Mouse (Mus musculus): ENCODE measurements around the gene A2ml1. TPM values are rescaled to one million over a fixed set of nuclear protein-coding genes. Genes with fewer than 3 reads are reported as not detected.

A2ml1 gene
- polyA plus RNA-seq, 1 experiment from 2014 or later: 0.47 TPM

DNA sequence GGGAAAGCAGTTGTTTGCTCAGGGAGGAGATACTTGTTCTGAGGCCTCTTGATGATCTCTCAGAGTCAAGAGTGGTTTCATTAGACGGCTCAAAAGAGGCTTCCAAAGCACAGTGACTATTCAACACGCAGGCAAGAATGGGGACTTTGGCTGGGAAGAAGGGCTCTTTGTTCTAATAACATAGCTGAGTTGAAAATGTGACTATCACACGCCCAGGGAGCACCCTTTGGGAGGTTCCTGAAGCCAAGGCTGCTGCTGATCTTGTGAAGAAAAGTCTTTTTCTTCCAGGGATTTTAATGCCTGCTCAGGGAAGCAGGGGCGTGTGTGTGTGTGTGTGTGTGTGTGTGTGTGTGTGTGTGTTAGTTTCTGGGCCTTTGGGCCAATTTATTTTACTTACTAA lies 8.0 kb upstream of the A2ml1 start:
- Histone ChIP-seq H3K36me3 (ENCODE audit: control insufficient read depth, insufficient read depth, low read length) (no peaks in the 10 kb centered on the region), H3K27me3 (ENCODE audit: control insufficient read depth, insufficient read depth, low read length) (no peaks in the 10 kb centered on the region), H3K9me3 (ENCODE audit: control insufficient read depth, low read length) (no peaks in the 10 kb centered on the region), H3K4me3 (ENCODE audit: control insufficient read depth in 1 of 2, insufficient read depth in 1 of 2, low read depth in 1 of 2, low read length in 2 of 2) (no peak overlapping the region), H3K4me2 (ENCODE audit: low read length) (no peak overlapping the region), H3K27ac (replicated peaks in 1 of 2; ENCODE audit: control insufficient read depth in 1 of 2, insufficient read depth in 1 of 2, low read depth in 2 of 2, low read length in 2 of 2) (no peak overlapping the region), H3K9ac (ENCODE audit: low read length) (no peak overlapping the region), H3K4me1 (ENCODE audit: control insufficient read depth in 2 of 2, insufficient read depth in 2 of 2, low read length in 2 of 2) (no peaks in the 10 kb centered on the region; a peak in 1 of 4 replicates)
- ATAC-seq (ENCODE audit: insufficient number of reproducible peaks, insufficient read depth, low FRiP score, low read depth): no peak
- 58% methylated on average over 3 of the region's 4 CpGs for WGBS

DNA sequence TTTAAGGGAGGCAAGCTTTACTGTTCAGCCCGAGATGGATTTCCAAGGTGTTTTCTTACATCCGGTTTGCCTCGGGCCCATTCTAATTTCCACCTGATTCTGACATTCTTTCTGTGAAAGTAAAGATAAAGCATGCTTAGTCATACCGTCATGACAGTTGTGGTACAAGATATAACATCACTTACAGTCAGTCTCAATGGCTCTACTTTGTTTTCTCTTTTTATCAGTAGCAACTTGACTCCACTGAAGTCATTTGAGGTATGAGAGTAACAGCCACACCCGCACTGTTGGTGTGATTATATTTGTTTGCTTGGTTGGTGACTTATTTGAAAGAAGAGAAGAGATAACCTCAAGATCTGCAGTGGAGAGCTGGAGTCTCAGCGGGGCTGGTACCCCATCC lies 6.2 kb upstream of the A2ml1 start:
- ATAC-seq (ENCODE audit: insufficient number of reproducible peaks, insufficient read depth, low FRiP score, low read depth): no peak
- Histone ChIP-seq H3K27me3 (ENCODE audit: control insufficient read depth, insufficient read depth, low read length) (no peaks in the 10 kb centered on the region), H3K9me3 (ENCODE audit: control insufficient read depth, low read length) (no peaks in the 10 kb centered on the region), H3K36me3 (ENCODE audit: control insufficient read depth, insufficient read depth, low read length) (no peaks in the 10 kb centered on the region), H3K4me3 (ENCODE audit: control insufficient read depth in 1 of 2, insufficient read depth in 1 of 2, low read depth in 1 of 2, low read length in 2 of 2) (no peak overlapping the region), H3K4me1 (ENCODE audit: control insufficient read depth in 2 of 2, insufficient read depth in 2 of 2, low read length in 2 of 2) (no peaks in the 10 kb centered on the region; a peak in 1 of 4 replicates), H3K4me2 (ENCODE audit: low read length) (no peak overlapping the region), H3K27ac (replicated peaks in 1 of 2; ENCODE audit: control insufficient read depth in 1 of 2, insufficient read depth in 1 of 2, low read depth in 2 of 2, low read length in 2 of 2) (no peak overlapping the region), H3K9ac (ENCODE audit: low read length) (no peak overlapping the region)
- WGBS: 54% methylated on average over 6 of the region's 6 CpGs

GRCm38 (mm10) chr6:128585642-128586245 lies 4.3 kb upstream of the A2ml1 start:
- 79% methylated on average over 11 of the region's 11 CpGs for WGBS

DNA sequence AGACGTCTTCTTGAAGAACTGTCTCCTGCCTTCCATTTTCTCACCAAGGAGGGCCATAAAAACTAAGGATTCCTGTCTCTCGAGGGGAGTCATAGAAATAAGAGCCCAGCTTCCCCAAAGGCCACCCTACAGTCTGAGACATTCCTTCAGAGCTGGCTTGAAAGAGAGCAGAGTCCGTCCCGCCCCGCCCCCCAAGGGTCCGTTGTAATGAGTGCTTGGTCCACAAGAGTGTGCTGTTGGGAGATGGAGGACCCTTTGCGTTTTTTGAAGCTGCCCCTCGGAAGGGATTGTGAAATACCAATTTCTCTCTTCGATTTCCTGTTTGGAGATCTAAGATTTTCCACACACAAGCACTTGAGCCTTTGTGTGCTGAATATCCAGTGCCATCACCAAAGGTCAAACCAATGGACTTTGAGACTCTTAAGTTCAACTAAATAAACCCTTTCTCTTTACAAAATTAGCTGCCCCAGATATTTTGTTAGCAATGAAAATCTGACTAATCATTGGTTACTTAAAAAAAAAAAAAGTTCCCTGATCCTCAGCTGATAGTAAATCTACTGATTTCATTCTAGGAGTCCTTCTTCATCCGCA lies 2.8 kb upstream of the A2ml1 start:
- ATAC-seq (ENCODE audit: insufficient number of reproducible peaks, insufficient read depth, low FRiP score, low read depth): no peak
- Histone ChIP-seq H3K27ac (replicated peaks in 1 of 2; ENCODE audit: control insufficient read depth in 1 of 2, insufficient read depth in 1 of 2, low read depth in 2 of 2, low read length in 2 of 2) (no peak overlapping the region), H3K9me3 (ENCODE audit: control insufficient read depth, low read length) (no peaks in the 10 kb centered on the region), H3K27me3 (ENCODE audit: control insufficient read depth, insufficient read depth, low read length) (no peaks in the 10 kb centered on the region), H3K9ac (ENCODE audit: low read length) (no peak overlapping the region), H3K4me3 (ENCODE audit: control insufficient read depth in 1 of 2, insufficient read depth in 1 of 2, low read depth in 1 of 2, low read length in 2 of 2) (no peak overlapping the region), H3K4me1 (ENCODE audit: control insufficient read depth in 2 of 2, insufficient read depth in 2 of 2, low read length in 2 of 2) (no peaks in the 10 kb centered on the region; a peak in 1 of 4 replicates), H3K36me3 (ENCODE audit: control insufficient read depth, insufficient read depth, low read length) (no peaks in the 10 kb centered on the region), H3K4me2 (ENCODE audit: low read length) (peak overlapping the region; percentile 31; the same call in 1 of the 2 replicates)
- 25% methylated on average over 10 of the region's 10 CpGs for WGBS

More at GRCm38 (mm10) chr6:128585642-128586245, 4.3 kb upstream of the A2ml1 start:
- H3K36me3 ChIP-seq (ENCODE audit: control insufficient read depth, insufficient read depth, low read length): no peaks in the 10 kb centered on the region
- no peaks in the 10 kb centered on the region; a peak in 1 of 4 replicates for H3K4me1 ChIP-seq (ENCODE audit: control insufficient read depth in 2 of 2, insufficient read depth in 2 of 2, low read length in 2 of 2)
- H3K4me2 ChIP-seq (ENCODE audit: low read length): no peak overlapping the region
- H3K27ac ChIP-seq (replicated peaks in 1 of 2; ENCODE audit: control insufficient read depth in 1 of 2, insufficient read depth in 1 of 2, low read depth in 2 of 2, low read length in 2 of 2): no peak overlapping the region
- no peak for ATAC-seq (ENCODE audit: insufficient number of reproducible peaks, insufficient read depth, low FRiP score, low read depth)
- H3K9ac ChIP-seq (ENCODE audit: low read length): no peak overlapping the region
- H3K27me3 ChIP-seq (ENCODE audit: control insufficient read depth, insufficient read depth, low read length): no peaks in the 10 kb centered on the region
- no peak overlapping the region for H3K4me3 ChIP-seq (ENCODE audit: control insufficient read depth in 1 of 2, insufficient read depth in 1 of 2, low read depth in 1 of 2, low read length in 2 of 2)
- no peaks in the 10 kb centered on the region for H3K9me3 ChIP-seq (ENCODE audit: control insufficient read depth, low read length)

DNA sequence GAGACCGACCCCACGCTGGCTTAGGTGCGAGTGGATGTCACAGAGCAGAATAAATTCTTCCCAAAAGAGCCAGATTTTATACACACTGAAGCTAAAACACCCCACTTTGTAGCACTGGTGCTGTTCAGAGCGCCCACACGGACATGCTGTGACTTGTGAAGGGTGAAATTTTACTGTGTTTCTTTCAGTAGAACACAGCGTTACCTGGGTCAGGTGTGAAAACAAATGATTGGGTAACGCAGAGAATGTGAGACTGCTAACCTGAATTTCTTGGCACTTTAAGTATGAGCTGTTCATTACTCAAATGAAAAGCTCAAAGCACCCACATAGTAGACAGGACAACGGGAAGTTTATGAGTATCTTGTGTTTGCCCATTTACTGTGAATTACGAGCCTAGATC lies 4.1 kb downstream of the A2ml1 start:
- Histone ChIP-seq H3K27me3 (ENCODE audit: control insufficient read depth, insufficient read depth, low read length) (no peaks in the 10 kb centered on the region), H3K4me2 (ENCODE audit: low read length) (no peak overlapping the region), H3K36me3 (ENCODE audit: control insufficient read depth, insufficient read depth, low read length) (no peaks in the 10 kb centered on the region), H3K9me3 (ENCODE audit: control insufficient read depth, low read length) (no peaks in the 10 kb centered on the region), H3K4me1 (ENCODE audit: control insufficient read depth in 2 of 2, insufficient read depth in 2 of 2, low read length in 2 of 2) (no peaks in the 10 kb centered on the region), H3K9ac (ENCODE audit: low read length) (no peak overlapping the region), H3K4me3 (ENCODE audit: control insufficient read depth in 1 of 2, insufficient read depth in 1 of 2, low read depth in 1 of 2, low read length in 2 of 2) (no peak overlapping the region), H3K27ac (replicated peaks in 1 of 2; ENCODE audit: control insufficient read depth in 1 of 2, insufficient read depth in 1 of 2, low read depth in 2 of 2, low read length in 2 of 2) (no peak overlapping the region)
- 79% methylated on average over 9 of the region's 9 CpGs for WGBS
- no peak for ATAC-seq (ENCODE audit: insufficient number of reproducible peaks, insufficient read depth, low FRiP score, low read depth)

DNA sequence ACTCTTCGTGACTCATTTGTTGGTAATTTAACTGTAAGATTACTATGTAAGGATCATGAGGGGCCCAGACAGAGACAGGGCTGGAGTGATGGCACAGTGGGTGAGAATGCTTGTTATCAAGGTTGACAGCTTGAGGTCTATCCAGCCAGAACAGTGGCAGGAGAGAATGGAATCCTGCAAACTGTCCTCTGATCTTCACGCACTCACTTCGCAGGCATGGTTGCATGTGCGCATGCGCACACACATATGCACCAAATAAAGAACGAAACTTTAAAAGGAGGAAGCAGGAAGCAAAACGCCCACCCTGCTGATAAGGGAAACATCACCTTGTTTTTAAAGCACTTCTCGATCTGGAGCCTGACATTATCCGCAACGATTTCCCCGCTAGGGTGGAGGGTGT lies 14.8 kb downstream of the A2ml1 start:
- Histone ChIP-seq H3K36me3 (ENCODE audit: control insufficient read depth, insufficient read depth, low read length) (no peaks in the 10 kb centered on the region), H3K27ac (replicated peaks in 1 of 2; ENCODE audit: control insufficient read depth in 1 of 2, insufficient read depth in 1 of 2, low read depth in 2 of 2, low read length in 2 of 2) (no peak overlapping the region)
- 82% methylated on average over 11 of the region's 11 CpGs for WGBS

DNA sequence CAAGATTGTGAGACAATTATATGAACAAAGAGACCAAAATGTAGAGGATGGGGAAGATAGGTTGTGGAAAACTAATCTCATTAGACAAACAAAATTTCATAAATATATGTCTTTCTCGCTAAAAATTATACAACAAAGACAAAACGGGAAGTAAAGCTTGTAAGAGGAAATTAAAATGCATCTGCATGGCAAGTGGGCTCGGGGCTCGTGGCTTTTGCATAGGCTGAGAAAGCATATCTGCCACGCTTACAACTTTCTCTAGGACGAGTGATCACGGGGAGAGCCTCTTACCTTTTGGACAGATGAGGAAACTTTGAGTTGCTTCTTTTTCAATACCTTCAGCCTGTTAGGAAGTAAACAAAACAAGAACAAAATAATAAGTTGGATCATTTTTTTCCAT lies 27.4 kb downstream of the A2ml1 start:
- ATAC-seq (ENCODE audit: insufficient number of reproducible peaks, insufficient read depth, low FRiP score, low read depth): no peak
- H3K4me1 ChIP-seq (ENCODE audit: control insufficient read depth in 2 of 2, insufficient read depth in 2 of 2, low read length in 2 of 2): no peaks in the 10 kb centered on the region
- WGBS: 76% methylated on average over 7 of the region's 7 CpGs
- no peaks in the 10 kb centered on the region for H3K36me3 ChIP-seq (ENCODE audit: control insufficient read depth, insufficient read depth, low read length)
- no peak overlapping the region for H3K4me3 ChIP-seq (ENCODE audit: control insufficient read depth in 1 of 2, insufficient read depth in 1 of 2, low read depth in 1 of 2, low read length in 2 of 2)
- H3K27ac ChIP-seq (replicated peaks in 1 of 2; ENCODE audit: control insufficient read depth in 1 of 2, insufficient read depth in 1 of 2, low read depth in 2 of 2, low read length in 2 of 2): no peak overlapping the region
- H3K4me2 ChIP-seq (ENCODE audit: low read length): no peak overlapping the region
- no peaks in the 10 kb centered on the region for H3K9me3 ChIP-seq (ENCODE audit: control insufficient read depth, low read length)
- H3K27me3 ChIP-seq (ENCODE audit: control insufficient read depth, insufficient read depth, low read length): no peaks in the 10 kb centered on the region
- no peak overlapping the region for H3K9ac ChIP-seq (ENCODE audit: low read length)

More for the DNA sequence above, 14.8 kb downstream of the A2ml1 start:
- H3K4me3 ChIP-seq (ENCODE audit: control insufficient read depth in 1 of 2, insufficient read depth in 1 of 2, low read depth in 1 of 2, low read length in 2 of 2): no peak overlapping the region
- ATAC-seq (ENCODE audit: insufficient number of reproducible peaks, insufficient read depth, low FRiP score, low read depth): no peak
- no peaks in the 10 kb centered on the region for H3K9me3 ChIP-seq (ENCODE audit: control insufficient read depth, low read length)
- no peak overlapping the region for H3K9ac ChIP-seq (ENCODE audit: low read length)
- H3K4me1 ChIP-seq (ENCODE audit: control insufficient read depth in 2 of 2, insufficient read depth in 2 of 2, low read length in 2 of 2): no peaks in the 10 kb centered on the region
- no peaks in the 10 kb centered on the region for H3K27me3 ChIP-seq (ENCODE audit: control insufficient read depth, insufficient read depth, low read length)
- H3K4me2 ChIP-seq (ENCODE audit: low read length): no peak overlapping the region
